Mouse (Mus musculus): ENCODE measurements around the gene Socs2. TPM values are rescaled to one million over a fixed set of nuclear protein-coding genes. Genes with fewer than 3 reads are reported as not detected.

The Socs2 gene
- polyA plus RNA-seq, 1 experiment from 2014 or later: 130 TPM

DNA sequence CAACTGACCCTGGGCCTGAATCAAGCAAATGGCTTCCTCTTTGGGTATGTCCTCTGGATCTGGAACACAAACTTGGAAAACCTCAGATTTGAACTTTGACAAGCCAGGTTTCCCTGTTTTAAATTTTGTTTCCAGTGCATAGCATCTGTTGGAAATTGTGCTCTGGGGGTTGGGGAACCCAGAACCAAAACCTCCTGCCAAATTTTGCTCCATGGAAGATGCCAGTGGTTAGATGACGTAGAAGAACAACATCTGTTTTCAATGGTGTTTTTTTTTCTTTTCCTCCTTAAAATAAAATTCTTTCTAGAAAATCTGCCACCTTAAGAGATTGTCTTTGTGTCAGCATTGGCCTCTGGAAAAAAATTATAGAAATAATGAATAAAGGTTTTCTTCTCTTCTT, 31.9 kb downstream of the Socs2 start:
- H3K9ac ChIP-seq: no peak overlapping the region
- no peak for ATAC-seq (replicated peaks)
- WGBS: 95% methylated on average over 1 of the region's 1 CpGs
- H3K4me1 ChIP-seq: no peaks in the 10 kb centered on the region
- no peak overlapping the region for H3K4me2 ChIP-seq
- H3K36me3 ChIP-seq (replicated peaks): no peaks in the 10 kb centered on the region
- no peak overlapping the region for H3K4me3 ChIP-seq
- no peaks in the 10 kb centered on the region for H3K27me3 ChIP-seq (replicated peaks)
- H3K27ac ChIP-seq: no peak overlapping the region
- no peaks in the 10 kb centered on the region for H3K9me3 ChIP-seq

DNA sequence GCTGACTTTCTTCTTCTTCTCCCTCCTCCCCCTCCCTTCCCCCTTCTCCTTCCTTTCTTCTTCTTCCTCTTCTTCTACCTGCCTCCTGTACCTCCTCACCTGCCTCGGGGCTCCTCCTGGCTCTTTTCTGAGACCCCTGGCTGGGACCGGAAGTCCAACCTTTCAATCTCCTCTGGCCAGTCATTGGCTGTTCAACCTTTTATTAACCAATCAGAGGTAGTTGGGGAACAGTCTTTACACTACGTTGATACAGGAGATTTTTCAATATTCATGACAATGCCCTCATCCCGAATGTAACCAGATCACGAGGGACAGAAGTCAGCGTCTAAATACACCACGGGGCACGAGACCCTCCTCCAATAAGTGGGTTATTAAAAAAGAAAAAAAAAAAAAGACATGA, 32.5 kb downstream of the Socs2 start:
- Histone ChIP-seq H3K4me1 (no peaks in the 10 kb centered on the region), H3K27ac (no peak overlapping the region), H3K4me2 (no peak overlapping the region), H3K4me3 (no peak overlapping the region), H3K27me3 (replicated peaks) (no peaks in the 10 kb centered on the region), H3K9ac (no peak overlapping the region), H3K9me3 (no peaks in the 10 kb centered on the region), H3K36me3 (replicated peaks) (no peaks in the 10 kb centered on the region)
- ATAC-seq (replicated peaks): no peak
- 83% methylated on average over 8 of the region's 8 CpGs for WGBS

- 88% methylated on average over 6 of the region's 6 CpGs for WGBS
- Histone ChIP-seq H3K4me3 (no peak overlapping the region), H3K4me1 (no peaks in the 10 kb centered on the region), H3K36me3 (replicated peaks) (no peaks in the 10 kb centered on the region), H3K27me3 (replicated peaks) (no peaks in the 10 kb centered on the region), H3K9ac (no peak overlapping the region), H3K9me3 (no peaks in the 10 kb centered on the region), H3K4me2 (no peak overlapping the region), H3K27ac (no peak overlapping the region)
- no peak for ATAC-seq (replicated peaks)
Observed at GRCm38 (mm10) chr10:95373340-95373739, 43.6 kb downstream of the Socs2 start.

DNA sequence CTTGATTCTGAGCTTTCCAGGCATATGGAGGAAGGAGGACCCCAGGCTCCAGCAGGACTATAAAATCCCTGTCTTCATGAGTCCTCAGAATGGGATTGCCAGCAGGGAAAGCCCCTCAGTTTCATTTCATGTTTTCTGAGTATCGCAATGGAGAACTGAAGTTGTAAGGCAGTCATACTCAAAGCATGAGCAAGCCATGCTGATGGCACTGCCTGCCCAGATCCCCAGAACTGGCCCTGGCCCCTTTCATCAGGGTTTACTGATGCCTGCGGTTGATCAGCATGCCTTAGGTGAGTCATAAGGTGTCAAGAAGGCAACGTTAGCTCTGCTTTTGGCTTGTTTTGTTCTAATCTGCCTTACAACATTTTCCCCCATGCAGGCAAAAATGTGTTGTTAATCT, 45.0 kb downstream of the Socs2 start:
- Histone ChIP-seq H3K4me1 (no peaks in the 10 kb centered on the region), H3K4me3 (no peak overlapping the region), H3K36me3 (replicated peaks) (no peaks in the 10 kb centered on the region), H3K27me3 (replicated peaks) (no peaks in the 10 kb centered on the region), H3K9ac (no peak overlapping the region), H3K27ac (no peak overlapping the region), H3K4me2 (no peak overlapping the region), H3K9me3 (no peaks in the 10 kb centered on the region)
- ATAC-seq (replicated peaks): no peak
- WGBS: 85% methylated on average over 3 of the region's 3 CpGs

DNA sequence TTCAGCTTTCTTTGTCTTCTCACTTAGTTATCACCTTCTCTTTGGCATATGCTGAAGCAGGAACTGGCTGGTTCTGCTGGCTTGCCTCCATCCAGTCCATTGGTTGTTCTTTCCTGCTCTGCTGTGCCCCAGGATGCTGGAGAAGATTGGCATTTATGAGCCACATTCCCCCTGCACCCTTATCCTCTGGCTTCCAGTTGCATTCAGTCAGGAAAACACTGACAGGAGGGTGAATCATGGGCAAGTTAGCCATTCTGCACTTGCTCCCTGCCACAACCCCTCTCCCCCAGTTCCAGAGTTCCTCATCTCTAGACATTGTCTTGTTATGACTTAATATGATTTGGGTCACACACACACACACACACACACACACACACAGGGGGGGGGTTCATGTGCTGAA, 47.8 kb downstream of the Socs2 start:
- Histone ChIP-seq H3K9ac (no peak overlapping the region), H3K27me3 (replicated peaks) (no peaks in the 10 kb centered on the region), H3K4me2 (no peak overlapping the region), H3K9me3 (no peaks in the 10 kb centered on the region), H3K36me3 (replicated peaks) (no peaks in the 10 kb centered on the region), H3K4me3 (no peak overlapping the region), H3K27ac (no peak overlapping the region), H3K4me1 (no peaks in the 10 kb centered on the region)
- no peak for ATAC-seq (replicated peaks)

DNA sequence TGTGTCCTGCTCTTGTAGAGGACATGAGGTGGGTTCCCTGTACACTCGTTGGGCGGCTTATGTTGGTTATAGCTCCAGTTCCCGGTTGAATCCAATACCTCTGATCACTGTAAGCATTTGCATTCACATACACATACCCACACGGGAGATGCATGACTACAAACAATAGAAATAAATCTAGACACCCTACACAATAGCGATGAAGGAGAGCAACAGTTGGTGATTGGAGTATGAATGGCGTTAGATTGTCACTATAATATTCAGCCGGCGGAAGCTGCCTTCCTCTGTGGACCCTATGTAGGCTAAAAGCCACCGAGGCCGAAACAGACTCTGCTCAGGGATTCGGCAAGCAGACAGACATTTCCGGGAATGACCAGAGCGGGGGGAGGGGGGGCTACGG, 48.8 kb downstream of the Socs2 start:
- Histone ChIP-seq H3K36me3 (replicated peaks) (no peaks in the 10 kb centered on the region), H3K27ac (no peak overlapping the region), H3K4me1 (no peaks in the 10 kb centered on the region), H3K4me2 (no peak overlapping the region), H3K9ac (no peak overlapping the region), H3K27me3 (replicated peaks) (no peaks in the 10 kb centered on the region), H3K9me3 (no peaks in the 10 kb centered on the region), H3K4me3 (no peak overlapping the region)
- 90% methylated on average over 14 of the region's 14 CpGs for WGBS
- no peak for ATAC-seq (replicated peaks)

DNA sequence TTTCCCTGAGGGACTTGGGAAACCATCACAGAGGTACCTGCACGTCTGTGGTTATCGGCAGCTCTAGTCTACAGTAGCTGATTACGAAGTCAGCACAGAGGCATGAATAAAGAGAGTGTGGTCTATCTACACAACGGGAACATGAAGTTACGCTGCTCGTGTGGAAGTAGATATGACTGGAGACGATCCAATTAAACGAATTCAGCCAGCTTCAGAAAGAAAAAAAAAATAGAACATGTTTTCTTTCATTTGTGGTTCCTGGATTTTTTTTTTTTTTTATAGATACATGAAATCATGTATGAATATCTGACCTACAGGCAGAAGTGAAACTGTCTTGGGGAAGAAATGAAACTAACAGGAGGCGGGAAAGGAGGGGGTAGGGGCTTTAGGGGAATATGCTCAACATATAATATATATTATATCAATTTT, 49.3 kb downstream of the Socs2 start:
- Histone ChIP-seq H3K27me3 (replicated peaks) (no peaks in the 10 kb centered on the region), H3K4me3 (no peak overlapping the region), H3K36me3 (replicated peaks) (no peaks in the 10 kb centered on the region), H3K27ac (no peak overlapping the region), H3K9me3 (no peaks in the 10 kb centered on the region), H3K4me2 (no peak overlapping the region), H3K4me1 (no peaks in the 10 kb centered on the region), H3K9ac (no peak overlapping the region)
- 82% methylated on average over 9 of the region's 9 CpGs for WGBS
- ATAC-seq (replicated peaks): no peak

DNA sequence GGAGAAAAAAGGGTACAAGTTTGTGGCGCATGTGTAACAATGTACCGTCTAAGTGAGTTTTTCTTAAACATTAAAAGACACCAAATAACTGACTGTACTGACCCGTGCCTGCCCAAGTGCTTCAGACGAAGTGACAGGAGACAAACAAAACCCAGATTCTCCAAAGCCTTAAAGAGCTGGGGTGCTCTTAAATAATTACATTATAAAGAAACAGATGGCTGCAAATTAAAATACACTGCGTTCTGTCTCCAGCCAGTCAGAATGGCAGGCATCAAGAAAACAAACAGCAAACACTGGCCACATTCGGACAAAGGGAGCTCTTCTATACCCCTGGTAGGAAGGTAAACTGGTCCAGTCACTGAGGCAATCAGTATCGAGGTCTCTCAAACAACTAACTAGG, 49.7 kb downstream of the Socs2 start:
- H3K36me3 ChIP-seq (replicated peaks): no peaks in the 10 kb centered on the region
- WGBS: 77% methylated on average over 7 of the region's 7 CpGs
- no peaks in the 10 kb centered on the region for H3K27me3 ChIP-seq (replicated peaks)
- H3K4me2 ChIP-seq: no peak overlapping the region
- H3K9me3 ChIP-seq: no peaks in the 10 kb centered on the region
- ATAC-seq (replicated peaks): no peak
- no peaks in the 10 kb centered on the region for H3K4me1 ChIP-seq
- no peak overlapping the region for H3K4me3 ChIP-seq
- no peak overlapping the region for H3K9ac ChIP-seq
- H3K27ac ChIP-seq: no peak overlapping the region

DNA sequence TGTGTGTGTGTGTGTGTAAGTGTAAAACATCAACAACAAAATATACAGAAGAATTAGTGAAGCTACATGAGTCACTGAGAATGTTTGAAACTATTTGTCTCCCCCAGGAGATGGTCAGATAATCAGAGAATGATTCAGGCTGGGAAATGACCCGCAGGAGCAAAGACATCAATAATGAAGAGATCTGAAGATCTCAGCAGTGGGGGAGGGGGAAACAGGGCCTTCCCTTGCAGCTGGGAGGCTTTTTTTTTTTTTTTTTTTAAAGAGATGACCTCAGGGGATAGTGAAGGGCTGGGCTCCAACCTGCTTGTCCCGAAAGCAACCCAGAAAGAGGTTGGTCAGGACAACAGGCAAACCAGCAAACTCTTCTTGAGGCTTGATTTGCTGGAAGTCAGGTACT, 54.7 kb downstream of the Socs2 start:
- H3K27ac ChIP-seq: no peak overlapping the region
- H3K9ac ChIP-seq: no peak overlapping the region
- H3K4me3 ChIP-seq: no peak overlapping the region
- no peaks in the 10 kb centered on the region for H3K27me3 ChIP-seq (replicated peaks)
- no peak overlapping the region for H3K4me2 ChIP-seq
- no peaks in the 10 kb centered on the region for H3K9me3 ChIP-seq
- no peak for ATAC-seq (replicated peaks)
- no peaks in the 10 kb centered on the region for H3K4me1 ChIP-seq
- no peaks in the 10 kb centered on the region for H3K36me3 ChIP-seq (replicated peaks)
- WGBS: 43% methylated on average over 2 of the region's 2 CpGs

DNA sequence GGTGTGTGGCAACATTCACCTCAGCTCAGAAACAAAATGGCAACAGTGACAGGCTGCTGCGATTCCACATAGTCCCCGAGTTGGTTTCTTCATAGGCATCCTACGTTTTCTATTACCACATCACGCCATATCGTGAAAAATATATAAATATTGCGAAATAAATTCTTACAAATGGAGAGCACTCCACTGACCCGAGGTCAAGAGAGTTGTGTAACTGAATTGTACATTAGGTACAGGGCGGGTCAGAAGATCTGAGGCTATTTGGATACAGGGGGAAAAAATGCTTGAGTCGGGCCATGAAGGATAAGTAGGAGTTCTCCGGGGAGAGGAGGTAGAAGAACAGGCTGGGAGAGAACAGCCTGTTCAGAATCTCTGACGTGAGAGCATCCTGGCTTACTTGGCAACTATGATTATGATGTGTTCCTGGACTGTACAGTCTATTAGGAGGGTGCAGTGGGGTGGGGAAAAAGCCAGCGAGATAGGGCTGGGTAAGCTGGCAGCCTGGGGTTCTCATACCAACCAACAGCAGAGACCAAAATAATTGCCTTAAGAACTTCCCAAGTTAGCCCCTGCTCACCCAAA, 55.6 kb downstream of the Socs2 start:
- Histone ChIP-seq H3K4me2 (no peak overlapping the region), H3K9me3 (no peaks in the 10 kb centered on the region), H3K4me1 (no peaks in the 10 kb centered on the region)

DNA sequence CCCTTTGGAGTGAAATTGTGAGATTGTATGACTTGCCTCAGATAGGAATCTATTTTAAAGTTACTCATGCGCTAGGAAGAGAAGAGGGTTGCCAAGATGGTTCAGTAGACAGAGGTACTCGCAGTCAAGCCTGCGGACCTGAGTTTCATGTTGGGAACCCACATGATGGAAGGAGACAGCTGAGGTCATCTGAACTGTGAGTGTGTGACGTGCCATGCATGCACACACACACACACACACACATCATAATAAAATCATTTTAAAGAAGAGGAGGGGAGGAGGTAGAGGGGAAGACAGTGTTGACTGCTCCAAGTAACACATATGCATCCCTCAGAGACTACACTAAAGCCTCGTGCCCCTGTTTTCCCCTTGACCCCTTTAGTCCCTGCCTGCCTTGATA, 56.9 kb downstream of the Socs2 start:
- H3K27me3 ChIP-seq (replicated peaks): no peaks in the 10 kb centered on the region
- no peak overlapping the region for H3K27ac ChIP-seq
- no peak overlapping the region for H3K9ac ChIP-seq
- no peak overlapping the region for H3K4me3 ChIP-seq
- H3K4me2 ChIP-seq: no peak overlapping the region
- 92% methylated on average over 5 of the region's 5 CpGs for WGBS
- H3K4me1 ChIP-seq: no peaks in the 10 kb centered on the region
- no peaks in the 10 kb centered on the region for H3K36me3 ChIP-seq (replicated peaks)
- no peak for ATAC-seq (replicated peaks)
- no peaks in the 10 kb centered on the region for H3K9me3 ChIP-seq

More for the DNA sequence above, 55.6 kb downstream of the Socs2 start:
- no peak for ATAC-seq (replicated peaks)
- Histone ChIP-seq H3K4me3 (no peak overlapping the region), H3K9ac (no peak overlapping the region), H3K27ac (no peak overlapping the region), H3K27me3 (replicated peaks) (no peaks in the 10 kb centered on the region), H3K36me3 (replicated peaks) (no peaks in the 10 kb centered on the region)
- 91% methylated on average over 12 of the region's 12 CpGs for WGBS

DNA sequence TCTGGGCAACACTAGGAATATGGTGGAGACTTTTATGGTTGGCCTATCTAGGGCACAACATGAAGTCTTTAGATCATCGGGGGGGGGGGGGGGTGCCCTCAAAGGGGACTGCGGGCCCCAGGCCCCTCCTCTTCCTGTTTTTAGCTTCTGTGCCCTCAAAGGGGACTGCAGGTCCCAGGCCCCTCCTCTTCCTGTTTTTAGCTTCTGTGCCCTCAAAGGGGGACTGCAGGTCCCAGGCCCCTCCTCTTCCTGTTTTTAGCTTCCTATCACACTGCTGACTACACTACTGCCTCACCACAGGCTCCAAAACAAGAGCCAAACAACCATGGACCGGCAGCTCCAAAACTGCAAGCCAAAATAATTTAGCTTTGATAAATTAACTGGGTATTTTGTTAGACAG, 59.3 kb downstream of the Socs2 start:
- no peaks in the 10 kb centered on the region for H3K27me3 ChIP-seq (replicated peaks)
- WGBS: 89% methylated on average over 3 of the region's 3 CpGs
- no peak overlapping the region for H3K27ac ChIP-seq
- H3K4me1 ChIP-seq: no peaks in the 10 kb centered on the region
- H3K4me2 ChIP-seq: no peak overlapping the region
- no peaks in the 10 kb centered on the region for H3K36me3 ChIP-seq (replicated peaks)
- no peak overlapping the region for H3K4me3 ChIP-seq
- ATAC-seq (replicated peaks): no peak
- no peak overlapping the region for H3K9ac ChIP-seq
- no peaks in the 10 kb centered on the region for H3K9me3 ChIP-seq

- Histone ChIP-seq H3K27me3 (replicated peaks) (no peaks in the 10 kb centered on the region), H3K4me2 (no peak overlapping the region), H3K9me3 (no peaks in the 10 kb centered on the region), H3K9ac (no peak overlapping the region), H3K4me1 (no peaks in the 10 kb centered on the region), H3K27ac (no peak overlapping the region), H3K4me3 (no peak overlapping the region), H3K36me3 (replicated peaks) (no peaks in the 10 kb centered on the region)
- ATAC-seq (replicated peaks): no peak
- WGBS: 74% methylated on average over 7 of the region's 7 CpGs
Observed at GRCm38 (mm10) chr10:95356711-95357110, 60.3 kb downstream of the Socs2 start.
